Mouse (Mus musculus): ENCODE measurements around the gene Rnf145. TPM values are rescaled to one million over a fixed set of nuclear protein-coding genes. Genes with fewer than 3 reads are reported as not detected.
"Not testable (repeated sequence)": the region's sequence is repeated elsewhere in the genome, so short reads cannot be mapped to it uniquely, and the experiment has no call there.

Gene Rnf145
- total RNA-seq, 2 experiments from 2014 or later, result 25.2 to 26.1 TPM

DNA sequence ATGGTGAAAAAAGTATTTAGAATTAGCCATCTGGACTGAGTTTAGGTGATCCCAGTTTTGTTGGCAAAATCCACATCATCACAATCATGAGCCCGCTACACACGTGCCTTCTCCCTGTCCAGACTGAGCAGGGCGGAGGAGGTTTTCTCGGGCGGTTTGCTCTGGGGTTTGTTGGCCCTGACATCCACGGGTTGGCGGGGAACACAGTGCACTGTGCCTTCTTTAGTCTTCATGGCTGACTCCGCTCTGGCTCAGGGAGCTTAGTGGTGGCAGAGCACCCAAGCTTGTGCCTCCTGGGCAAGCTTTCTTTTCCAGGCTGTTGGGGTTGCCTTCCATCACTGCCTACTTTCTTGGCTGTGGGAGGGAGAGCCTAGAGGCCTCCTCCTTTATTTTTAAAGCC lies 41.6 kb downstream of the Rnf145 start:
- no peak for DNase-seq
- intact Hi-C loops (cut with DNase I), result loop anchor here (5.0 kb wide), 1 partner anchor 88 kb away; the partner anchor contains the start of gene Ublcp1

DNA sequence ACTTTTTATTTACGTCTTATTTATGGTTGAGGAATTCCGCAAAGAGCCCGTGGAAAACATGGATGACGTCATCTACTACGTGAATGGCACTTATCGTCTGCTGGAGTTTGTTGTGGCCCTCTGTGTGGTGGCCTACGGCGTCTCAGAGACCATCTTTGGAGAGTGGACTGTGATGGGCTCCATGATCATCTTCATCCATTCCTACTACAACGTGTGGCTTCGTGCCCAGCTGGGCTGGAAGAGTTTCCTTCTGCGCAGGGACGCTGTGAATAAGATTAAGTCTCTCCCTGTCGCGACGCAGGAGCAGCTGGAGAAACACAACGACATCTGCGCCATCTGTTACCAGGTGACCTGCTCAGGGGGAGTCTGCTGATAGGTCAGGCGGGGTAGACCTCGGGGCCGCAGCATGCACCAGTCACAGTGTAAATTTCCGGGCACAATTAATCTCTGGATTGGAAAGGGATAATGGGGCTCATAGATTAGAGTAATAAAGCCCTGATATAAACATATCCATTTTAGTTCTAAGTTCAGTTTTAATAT lies 42.8 kb downstream of the Rnf145 start:
- intact Hi-C loops (cut with DNase I), result loop anchor here (5.0 kb wide), 1 partner anchor 89 kb away; the partner anchor contains the start of gene Ublcp1
- DNase-seq, result no peak

DNA sequence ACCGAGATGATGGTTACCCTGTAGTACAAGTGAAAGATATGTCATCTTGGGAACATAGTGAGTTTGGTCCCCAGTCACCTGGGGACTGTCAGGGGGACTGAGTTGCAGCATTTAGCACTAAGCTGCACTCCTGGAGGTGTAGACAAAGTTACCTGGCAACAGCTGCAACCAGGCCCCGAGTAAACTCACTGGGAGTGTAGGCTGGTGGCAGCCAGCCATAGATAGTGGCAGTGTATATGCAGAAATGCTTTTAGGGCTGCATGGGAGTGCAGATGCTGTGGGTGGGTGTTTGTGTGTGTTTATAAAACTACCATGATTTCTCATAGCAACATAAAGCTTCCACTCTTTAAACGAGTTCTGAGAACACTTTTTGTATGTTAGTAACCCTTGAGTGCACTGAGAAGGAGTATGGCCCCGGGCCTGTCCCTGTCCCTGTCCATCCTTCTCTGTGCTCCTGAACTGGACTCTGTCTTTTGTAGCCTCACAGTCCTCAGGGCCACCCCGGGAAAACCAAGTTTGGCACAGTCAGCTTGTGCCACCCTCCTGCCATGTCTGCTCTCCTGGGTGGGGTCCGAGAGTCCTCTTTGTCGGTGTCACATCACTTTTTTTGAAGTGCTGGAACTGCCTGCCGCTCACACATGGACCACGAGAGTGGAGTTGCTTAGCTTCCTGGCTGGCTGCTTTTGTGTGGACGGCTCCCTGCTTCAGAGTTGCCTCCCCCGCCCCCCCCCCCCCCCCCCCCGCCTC lies 43.8 kb downstream of the Rnf145 start:
- no peak for DNase-seq
- intact Hi-C loops (cut with DNase I), result loop anchor here (5.0 kb wide), 1 partner anchor 90 kb away; the partner anchor contains the start of gene Ublcp1

DNA sequence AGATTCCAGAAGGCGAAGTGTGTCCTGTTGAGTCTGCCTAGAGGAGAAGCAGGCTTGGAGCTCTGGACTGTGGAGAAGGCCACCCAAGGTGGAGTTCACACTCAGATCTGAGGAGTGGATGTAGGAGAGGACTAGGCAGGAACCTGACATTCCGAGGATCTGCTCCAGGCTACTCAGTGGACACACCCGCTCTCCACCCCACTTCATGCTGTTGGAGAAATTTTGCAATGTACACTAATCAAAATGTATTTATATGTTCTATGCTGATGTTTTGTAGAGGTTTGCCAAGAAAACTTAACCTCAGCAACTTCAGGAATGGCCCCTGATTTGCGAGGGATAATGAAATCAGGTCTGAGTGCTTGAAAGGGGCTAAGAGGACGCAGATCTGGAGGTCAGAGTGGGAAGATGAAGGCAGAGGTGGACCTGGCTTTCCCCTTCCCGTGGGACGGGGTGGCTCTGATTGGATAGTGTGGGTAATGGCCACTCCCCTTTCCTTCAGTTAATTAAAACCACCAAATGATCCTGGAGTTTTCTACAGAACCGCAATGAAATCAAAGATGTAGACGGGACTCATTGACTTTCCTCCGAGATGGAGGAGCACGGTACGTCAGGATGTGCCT lies 45.6 kb downstream of the Rnf145 start:
- intact Hi-C loops (cut with DNase I), result loop anchor here (5.0 kb wide), 1 partner anchor 92 kb away; the partner anchor contains the start of gene Ublcp1
- DNase-seq, result no peak

DNA sequence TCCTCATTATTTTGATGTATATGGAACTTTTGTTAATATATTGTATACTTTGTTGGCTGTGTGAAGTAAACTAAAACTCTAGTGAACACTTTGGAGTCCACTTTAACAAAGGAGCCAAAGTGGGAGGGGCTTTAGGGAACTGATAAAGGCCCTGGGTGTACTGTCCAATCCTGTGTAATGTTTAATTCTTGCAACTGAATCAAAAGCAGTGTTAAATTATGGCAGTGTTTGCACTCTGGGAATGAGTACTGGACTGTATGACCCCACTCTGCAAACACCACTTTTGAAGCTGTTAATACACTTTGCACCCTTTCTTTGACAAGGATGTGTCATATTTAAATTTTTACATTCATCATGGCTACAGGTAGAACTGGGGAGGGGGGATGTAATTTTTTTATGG lies 46.2 kb downstream of the Rnf145 start:
- no peak for DNase-seq
- intact Hi-C loops (cut with DNase I), result loop anchor here (5.0 kb wide), 1 partner anchor 93 kb away; the partner anchor contains the start of gene Ublcp1

DNA sequence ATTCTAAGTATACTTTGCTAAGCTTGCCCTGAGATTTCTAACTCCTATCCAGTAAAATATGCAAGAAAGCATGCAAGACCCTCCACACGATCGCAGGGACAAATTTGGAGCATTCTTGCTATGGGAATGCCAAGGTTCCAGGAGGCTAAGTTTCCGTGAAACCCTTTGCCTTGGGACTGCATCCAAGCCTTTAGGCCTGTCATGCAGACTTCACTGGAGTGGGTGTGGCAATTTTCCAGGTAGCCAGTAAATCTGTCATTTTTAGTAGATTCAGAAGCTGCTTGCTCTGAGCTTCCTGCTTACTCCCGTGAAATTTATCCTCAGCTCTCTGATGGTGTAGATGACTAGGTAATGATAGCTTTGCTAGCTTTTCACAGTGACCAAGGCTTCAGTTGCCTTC lies 51.6 kb downstream of the Rnf145 start:
- DNase-seq; intact Hi-C loops (cut with DNase I): not testable (repeated sequence)

DNA sequence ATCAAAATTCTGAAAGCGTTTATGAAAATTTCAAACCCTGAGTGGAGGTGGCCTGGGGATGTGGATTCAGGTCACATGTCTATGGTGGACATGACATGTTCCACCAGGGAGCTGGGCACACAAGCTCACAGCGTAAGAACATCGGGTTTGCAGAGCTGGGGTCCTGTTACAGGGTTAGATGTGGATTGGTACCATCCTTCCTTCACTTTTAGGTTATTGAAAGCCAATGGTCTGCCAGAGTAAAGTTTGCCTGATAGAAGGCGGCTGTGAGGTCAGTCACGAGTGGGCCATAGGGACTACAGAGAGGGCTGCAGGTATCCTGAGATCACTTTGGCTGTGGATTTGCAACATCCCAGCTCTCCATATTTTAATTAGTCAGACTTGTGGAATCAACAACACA lies 54.0 kb downstream of the Rnf145 start:
- DNase-seq, result no peak
- intact Hi-C loops (cut with DNase I), result no loop called here

DNA sequence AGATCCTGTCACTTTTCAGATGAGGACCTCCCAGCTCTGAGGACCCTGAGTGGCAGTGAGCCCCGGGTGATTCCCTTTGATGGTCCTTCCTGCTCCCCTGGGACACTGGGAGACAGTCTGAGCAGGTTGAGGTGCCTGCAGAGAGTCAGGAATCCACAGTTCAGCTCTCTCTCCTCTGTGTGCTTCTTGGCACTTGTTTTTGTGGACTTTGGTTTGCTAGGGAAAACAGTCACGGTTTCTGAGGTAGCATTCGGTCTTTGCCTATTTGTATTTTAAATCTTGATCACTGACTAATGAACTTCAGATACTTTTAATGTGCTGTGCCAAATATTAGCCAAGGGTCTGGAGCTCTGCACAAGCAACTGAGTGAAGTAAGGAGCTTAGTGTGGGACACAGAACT lies 54.6 kb downstream of the Rnf145 start:
- intact Hi-C loops (cut with DNase I), result no loop called here
- DNase-seq, result no peak

DNA sequence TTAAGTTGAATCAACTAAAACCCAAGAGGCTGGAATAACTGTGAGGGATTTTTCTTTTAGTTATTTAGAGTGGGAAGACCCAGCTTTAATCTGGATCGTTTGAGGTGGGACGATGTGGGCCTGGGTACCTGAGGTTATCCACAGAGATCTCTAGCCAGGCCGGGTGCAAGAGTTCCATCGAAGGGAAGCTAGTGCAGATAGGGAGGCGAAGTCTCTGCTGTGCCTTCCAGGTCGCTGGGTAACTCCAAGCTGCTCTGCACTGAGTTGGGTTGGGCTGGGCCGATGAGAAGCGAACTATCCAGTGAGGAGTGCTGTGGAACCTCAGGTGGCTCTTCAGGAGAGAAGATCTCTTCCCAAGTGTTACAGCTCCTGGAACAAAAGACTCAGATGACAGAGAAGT lies 55.6 kb downstream of the Rnf145 start:
- intact Hi-C loops (cut with DNase I), result no loop called here
- DNase-seq, result no peak

DNA sequence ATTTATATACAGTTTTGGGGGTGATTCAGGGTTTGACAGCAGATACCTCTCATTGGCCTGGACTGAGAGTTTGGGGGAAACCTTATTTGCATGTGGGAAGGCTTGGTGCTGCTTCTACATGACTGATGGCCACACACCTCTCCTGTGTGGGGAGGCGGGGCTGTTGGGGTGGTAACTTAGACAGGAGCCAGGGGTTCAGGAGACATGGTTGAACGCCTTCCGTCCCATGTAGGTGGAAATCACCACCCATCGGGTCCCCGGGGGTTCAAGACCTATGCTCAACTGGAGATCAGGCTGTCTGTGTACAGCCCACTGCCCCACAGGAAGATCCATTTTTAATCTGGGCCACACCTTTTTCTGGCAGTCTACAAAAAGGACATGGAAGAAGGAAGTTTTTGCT lies 56.1 kb downstream of the Rnf145 start:
- intact Hi-C loops (cut with DNase I), result no loop called here
- no peak for DNase-seq

DNA sequence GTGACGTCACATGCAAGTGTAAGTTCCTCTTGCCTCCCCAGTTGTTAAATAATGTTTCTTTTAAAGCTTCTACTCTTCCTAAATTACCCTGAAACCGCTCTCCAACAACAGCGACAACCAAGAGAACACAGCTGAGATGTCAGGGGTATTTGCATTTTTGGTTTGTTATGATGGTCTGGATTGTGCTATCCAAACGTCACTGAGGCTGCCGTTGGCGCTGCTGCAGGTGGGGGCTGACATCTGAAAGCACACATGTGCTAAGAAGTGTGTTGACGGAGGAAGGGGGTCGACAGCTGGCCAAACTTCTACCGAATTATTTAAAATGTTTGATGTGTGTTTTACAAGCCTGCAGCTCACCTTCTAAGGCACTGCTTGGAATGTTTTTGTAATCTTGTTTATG lies 59.1 kb downstream of the Rnf145 start:
- no peak for DNase-seq
- intact Hi-C loops (cut with DNase I), result no loop called here

DNA sequence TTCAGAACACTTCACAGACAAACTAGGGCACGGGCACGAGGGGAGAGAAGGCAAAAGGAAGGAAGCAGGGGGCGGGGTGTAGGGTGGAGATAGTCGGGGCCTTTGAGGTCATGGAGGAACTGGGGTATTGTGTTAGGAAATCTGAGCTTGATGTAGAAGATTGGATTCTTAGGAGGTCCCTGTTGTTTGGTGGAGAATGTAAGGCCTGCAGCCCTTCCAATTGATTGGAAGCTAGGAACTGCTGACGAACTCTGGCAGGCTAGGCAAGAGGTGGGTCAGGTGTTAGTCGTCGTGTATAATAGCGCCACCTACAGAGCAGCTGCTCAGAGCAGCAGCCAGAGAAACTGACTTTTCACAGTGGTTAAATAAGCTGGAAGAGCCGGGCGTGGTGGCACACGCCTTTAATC lies 62.5 kb downstream of the Rnf145 start:
- peak; percentile 55 to 62 for DNase-seq
- intact Hi-C loops (cut with DNase I), result loop anchor here (5.0 kb wide), 1 partner anchor 109 kb away; the partner anchor contains the start of gene Ublcp1

DNA sequence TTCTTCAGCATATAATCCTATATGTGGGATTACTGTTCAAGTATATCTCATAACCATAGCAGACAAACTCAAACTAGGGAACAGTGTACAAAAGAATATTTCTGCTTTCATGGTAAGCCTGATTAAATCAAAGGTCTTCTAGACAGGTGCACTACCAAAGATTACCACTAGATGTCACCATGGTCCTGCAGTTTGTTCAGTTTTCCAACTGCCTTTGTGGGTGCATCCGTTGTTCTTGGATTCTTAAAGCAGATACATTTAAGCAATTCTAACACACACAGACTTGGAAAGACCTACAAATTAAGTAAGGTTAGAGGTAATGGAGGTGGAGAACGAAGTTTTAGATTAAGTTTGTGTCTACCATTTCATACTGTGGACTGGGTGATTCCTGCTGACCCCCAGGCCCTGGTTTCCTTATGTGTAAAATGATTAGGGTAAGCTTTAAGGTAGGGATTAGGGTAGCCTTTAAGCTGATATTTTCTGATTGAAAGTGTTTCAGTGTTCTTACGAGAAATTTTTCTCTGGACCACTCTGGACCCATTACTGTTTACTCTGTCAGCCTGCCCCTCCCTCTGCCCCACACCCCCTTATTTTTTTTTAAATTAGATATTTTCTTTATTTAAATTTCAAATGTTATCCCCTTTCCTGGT lies 67.4 kb downstream of the Rnf145 start:
- intact Hi-C loops (cut with DNase I), result loop anchor here (2.0 to 5.0 kb wide), 4 partner anchors 953 to 1341 kb away; no protein-coding TSS in a partner anchor
- peak; percentile 80 to 91 for DNase-seq

DNA sequence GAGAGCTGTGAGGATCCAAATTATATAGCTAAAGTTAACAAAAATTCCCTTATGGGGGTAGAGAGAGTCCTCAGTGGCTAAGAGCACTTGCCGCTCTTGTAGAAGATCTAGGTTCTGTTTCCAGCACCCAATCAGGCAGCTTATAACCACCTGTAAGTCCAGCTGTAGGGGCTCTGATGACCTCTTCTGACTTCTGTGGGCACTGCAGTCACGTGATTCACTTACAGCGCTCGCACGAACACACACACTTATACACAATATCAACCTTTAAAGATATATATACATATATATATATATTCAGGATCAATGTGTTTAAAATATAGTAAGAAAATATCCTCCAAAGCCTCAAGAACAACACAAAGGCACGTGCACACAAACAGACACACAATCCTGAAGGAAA lies 74.3 kb downstream of the Rnf145 start:
- intact Hi-C loops (cut with DNase I), result no loop called here
- DNase-seq, result no peak

DNA sequence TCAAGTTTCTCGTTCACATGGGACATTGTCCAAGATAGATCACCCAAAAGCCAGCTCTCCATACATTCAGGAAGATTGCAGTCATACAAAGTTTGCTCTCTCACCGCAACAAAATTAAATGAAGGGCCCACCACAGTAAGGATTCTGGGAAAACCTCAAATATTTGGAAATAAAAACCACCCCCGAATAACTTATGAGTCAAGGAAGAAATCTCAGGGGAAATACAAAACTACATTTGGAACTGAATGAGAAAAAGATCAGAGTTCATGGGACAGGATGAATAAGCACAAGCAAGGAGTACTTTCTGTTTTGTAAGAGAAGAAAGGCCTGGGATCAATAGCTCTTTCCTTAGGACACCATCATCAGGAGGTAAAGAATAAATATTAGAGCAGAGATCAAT lies 76.0 kb downstream of the Rnf145 start:
- intact Hi-C loops (cut with DNase I), result no loop called here
- no peak for DNase-seq

DNA sequence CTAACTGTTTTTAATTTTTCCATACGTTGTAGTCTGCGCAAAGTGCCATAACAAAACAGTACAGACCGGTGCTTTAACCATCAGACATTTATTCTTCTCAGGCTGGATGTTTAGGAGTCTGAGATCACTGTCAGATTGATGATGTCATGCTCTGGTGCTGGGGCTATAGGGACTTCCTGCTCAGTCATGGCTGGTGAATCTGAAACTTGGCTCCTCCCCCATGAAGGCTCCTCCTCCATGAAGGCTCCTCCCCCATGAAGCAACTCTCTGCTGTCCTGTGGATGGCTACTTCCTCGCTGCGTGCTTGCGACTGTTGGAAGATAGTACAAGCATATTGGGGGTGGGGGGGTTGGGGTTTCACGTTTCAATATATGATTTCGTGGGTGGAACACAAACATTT lies 88.1 kb downstream of the Rnf145 start:
- DNase-seq, result no peak
- intact Hi-C loops (cut with DNase I), result no loop called here

DNA sequence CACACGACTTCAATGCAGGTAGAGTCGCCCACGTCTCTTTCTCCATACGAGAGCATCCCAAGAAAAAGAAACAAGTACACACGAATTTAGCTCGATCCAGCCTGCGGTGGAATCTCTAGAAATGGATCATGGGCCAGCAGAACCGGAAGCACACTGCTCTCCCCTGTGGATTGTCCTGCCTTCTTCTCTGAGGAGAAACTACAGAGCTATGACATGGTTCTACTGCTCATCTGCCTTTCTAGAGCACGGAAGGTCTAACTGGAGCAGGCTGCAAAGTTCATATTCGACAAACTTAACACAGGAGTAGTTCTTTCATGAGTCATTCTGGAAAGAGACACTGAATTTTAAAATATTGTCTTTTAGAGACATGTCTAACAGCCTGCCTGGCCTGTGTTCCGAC lies 89.9 kb downstream of the Rnf145 start:
- DNase-seq, result no peak
- intact Hi-C loops (cut with DNase I), result no loop called here

DNA sequence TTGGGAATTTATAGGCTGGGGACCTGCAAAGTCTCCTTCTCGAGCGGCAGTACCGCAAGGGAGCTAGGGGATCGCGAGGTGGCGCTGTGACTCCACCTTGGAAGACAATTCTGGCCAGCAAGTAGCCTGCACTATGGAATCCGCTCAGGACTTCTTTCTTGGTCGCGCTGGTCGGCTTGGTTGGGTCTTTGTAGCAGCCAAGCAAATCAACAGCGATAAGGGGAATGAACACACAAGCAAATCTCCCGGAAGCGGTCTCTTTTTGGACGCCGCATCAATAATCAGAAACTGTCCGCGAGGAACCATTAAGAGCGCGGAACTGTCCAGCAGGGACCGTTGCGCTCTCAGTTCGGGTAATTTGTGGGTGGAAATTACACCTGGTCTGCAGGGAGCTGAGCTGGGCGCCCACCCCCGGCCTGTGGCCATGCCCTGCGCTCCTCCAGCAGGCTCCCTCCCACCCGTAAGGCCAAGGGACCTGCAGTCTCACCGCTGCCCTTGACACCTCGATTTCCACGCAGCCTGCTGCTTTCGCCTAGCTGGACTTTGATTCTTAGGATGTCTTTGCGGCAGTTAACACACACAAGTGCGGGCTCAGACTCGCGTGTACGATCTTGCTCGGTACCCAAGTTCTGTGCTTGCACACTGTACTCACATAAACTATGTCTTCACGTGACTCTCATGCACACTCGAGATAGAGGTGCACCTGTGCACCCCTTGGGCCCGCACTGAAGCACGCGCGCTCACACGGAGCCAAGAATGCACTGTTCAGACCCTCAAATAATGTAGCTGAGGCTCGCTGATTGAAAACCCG lies 92.4 kb downstream of the Rnf145 start:
- DNase-seq, result peak; percentile 91 to 93
- intact Hi-C loops (cut with DNase I), result loop anchor here (1.0 to 10.0 kb wide), 9 partner anchors 286 to 1271 kb away; no protein-coding TSS in a partner anchor

DNA sequence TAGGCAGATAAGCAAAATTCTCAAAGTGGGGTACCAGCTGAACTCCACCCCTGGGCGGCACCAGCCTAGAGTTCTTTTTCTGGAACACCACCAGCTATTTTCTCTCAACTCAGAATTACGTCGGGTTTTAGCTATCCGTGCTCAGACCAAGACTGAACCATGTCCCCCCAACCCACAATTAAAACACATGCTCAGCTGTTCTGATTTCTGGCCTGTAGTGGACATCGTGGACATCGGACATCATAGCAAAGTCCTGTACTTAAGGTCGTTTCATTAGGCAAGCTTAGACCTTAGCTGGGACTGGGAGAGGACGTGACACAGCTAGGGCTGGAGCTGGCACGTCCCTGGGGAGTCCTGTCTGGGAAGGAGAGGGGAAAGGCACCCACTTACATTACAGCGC lies 93.4 kb downstream of the Rnf145 start:
- intact Hi-C loops (cut with DNase I), result loop anchor here (5.0 to 10.0 kb wide), 7 partner anchors 285 to 1270 kb away; no protein-coding TSS in a partner anchor
- DNase-seq, result no peak
